Mouse (Mus musculus) spleen, adult 12 weeks (tissue): ENCODE data around the gene Hps4.
"Not testable (repeated sequence)": the region's sequence is repeated elsewhere in the genome, so short reads cannot be mapped to it uniquely, and the experiment has no call there.

ENCODE experiments used
- DNase-seq: peaks from one replicate; pipeline ENCODE4 v3.0.0; 2022; ENCODE audit warnings: low spot score

Hps4 gene

DNA sequence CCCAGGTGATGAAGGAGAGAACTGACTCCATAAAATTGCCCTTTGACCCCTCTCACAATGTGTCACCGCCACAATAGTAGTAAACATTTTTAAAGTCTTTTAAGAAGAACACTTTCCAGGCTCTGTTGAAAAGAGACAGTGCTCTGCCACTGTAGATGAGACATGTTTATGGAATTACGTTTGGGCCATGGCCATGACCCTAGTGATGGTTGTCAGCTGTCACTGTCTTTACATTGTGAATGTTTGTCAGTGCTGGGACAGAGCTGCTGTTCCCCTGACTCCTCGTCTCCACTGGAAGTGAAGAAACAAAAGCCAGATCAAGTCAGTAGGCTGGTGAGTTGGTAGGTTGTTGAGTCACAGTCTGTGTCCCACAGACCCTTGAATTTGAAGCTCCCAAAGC is 59.6 kb downstream of the Hps4 start:
- DNase-seq, result no peak

DNA sequence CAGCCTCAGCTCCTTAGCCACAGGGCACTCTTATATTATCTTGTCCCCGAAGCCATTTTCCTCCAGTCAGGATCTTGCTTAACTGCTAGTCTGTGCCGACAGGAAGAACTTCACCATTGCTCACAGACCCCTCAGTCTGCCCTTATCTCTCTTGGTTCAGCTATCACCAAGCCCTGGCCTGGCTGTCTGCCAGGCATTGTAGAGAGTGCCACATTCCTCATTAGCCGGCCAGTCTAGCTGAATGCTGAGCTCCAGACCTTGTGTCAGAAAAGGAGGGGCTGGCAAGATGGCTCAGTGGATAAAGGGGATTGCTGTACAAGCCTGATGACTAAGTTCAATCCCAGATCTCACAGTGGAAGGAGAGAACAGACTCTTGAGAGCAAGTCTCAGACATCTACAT is 63.1 kb downstream of the Hps4 start:
- no peak for DNase-seq

DNA sequence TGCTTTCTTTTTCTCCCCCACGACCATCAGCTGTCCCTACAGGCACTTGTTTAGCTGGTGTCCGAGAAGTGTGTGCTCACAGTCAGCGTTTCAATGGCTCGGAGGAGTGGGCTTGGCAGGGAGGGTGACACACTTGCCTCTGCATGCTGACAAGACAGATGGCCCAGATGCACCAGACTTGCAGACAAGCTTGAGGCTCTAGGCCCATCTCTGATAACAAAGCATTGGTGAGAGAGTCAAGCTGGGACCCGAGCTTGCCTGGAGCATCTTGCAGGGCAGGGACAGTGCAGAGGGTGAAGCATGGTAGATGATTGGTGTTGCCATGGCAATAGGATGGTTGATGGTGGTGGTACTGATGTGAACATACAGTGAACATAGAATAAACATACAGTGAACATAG is 66.4 kb downstream of the Hps4 start:
- no peak for DNase-seq

DNA sequence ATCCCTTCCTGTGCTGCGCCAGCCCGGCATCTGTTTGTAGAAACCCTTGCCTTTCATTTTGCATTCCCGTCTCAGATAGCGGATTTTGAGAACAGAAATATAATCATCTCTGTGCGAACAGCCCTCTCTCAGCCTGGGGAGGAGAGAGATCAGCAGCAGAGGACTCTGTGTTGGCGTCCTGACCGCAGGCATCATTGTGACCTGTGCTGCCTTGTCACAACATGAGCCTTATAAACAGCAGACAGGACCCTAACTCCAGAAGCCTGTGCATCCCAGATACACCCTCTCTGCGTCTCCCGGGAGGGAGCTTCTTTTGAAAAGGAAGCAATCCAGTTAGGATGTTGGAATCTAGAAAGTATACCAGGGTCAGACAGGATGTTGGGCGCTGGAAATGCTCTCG is 68.2 kb downstream of the Hps4 start:
- DNase-seq, result no peak

DNA sequence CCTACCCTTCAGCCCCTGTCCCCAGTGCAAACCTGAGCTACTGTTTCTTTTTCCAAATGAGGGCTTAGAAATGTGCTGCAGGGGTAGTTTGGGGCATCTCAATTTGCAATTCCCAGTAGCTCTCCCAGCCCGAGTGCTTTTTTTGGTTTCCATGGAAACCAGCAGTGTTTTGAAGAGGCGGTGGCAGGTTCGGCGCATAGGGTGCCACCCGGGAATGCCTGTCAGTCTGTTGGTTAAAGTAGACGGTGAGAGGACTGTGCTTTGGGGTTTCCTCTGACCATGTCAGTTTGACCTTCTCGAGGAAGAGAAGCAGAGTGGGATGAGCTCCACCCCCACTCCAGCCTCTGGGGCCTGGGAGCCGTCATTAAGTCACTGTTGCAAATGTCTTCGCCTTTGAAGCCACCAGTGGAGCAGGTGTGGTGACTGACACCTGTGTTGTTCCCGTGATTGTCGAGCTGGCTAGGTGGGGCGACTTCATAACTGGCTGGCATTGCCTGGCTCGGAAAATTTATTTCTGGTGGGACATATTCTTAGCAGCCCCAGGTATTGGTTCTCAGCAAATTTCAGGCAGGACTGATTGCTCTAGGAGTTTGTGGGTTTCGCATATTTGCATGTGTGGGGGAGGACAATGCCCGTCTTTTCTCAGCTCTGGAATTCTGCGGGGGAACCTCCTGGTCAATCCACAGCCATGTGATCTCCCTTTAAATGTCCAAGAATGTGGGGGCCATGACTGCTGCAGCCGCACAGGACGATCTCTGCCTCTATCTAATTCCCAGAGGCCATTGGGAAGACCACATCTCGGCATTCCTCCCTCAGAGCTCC is 68.8 kb downstream of the Hps4 start:
- no peak for DNase-seq

DNA sequence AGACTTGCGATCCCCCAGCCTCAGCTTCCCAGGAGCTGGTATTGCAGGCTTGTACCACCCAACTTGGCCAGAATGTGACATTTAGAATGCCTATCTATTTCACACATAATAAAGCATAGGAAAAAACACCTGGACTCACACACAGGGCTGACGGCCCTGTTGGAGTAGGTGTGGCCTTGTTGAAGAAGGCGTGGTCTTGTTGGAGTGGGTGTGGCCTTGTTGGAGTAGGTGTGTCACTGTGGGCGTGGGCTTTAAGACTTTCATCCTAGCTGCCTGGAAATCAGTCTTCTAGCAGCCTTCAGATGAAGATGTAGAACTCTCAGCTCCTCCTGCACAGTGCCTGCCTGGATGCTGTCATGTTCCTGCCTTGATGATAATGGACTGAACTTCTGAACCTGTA is 69.9 kb downstream of the Hps4 start:
- not testable (repeated sequence) for DNase-seq

DNA sequence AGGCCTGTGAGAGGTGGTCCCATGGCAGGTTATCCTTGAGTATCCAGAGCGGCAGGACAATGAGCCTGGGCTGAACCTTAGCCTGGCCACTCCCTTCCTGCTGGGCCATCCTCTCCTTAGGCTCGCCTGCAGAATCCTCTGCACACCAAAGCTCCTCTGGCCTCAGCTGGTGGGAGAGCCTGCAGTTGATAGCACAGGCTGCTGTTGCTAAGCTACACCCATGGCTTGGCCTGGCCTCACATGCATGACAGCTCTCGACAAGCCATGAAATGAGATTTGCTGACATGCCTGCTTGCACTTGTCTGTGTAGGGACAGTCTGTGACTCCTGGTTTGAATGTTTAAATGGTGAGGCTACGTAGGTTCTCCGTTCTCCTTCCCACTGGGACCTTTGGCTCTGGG is 73.8 kb downstream of the Hps4 start:
- DNase-seq, result no peak

DNA sequence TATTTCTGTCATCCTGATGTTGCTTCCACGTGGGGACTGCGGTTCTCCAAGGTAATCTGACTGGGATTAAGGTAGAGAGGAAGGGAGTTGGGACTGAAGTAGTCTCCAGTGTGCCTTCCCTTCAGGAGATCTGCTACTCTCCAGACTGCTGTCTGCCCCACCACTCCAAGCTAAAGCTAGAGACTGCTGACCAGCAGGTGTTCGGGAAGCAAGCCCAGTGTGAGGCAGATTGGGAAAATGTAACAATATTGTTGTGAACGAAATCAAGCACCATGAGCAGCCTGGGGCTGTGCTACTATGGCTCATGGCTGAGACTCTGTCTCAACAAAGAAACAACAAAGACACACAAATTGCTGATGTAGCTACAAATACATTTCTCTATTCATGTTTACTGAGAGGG is 75.1 kb downstream of the Hps4 start:
- DNase-seq, result no peak

DNA sequence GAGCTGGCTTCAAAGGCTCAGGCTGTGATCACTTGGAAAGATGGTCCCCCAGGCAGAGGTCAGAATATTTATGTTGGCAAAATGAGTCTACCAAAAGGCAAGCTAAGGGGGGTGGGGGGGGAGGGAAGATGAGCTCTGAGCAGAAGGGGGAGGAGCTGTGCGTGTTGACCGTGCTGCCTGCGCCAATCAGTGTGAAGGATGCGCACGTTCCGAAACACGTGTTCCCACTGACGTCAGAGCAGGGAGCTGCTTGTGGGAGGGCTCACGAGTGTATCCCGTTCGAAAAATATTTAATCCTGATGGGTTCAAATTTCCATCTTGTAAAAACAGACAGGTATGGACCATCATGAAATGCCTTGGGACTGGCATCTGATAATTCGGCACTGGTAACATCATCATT is 76.7 kb downstream of the Hps4 start:
- DNase-seq, result no peak

DNA sequence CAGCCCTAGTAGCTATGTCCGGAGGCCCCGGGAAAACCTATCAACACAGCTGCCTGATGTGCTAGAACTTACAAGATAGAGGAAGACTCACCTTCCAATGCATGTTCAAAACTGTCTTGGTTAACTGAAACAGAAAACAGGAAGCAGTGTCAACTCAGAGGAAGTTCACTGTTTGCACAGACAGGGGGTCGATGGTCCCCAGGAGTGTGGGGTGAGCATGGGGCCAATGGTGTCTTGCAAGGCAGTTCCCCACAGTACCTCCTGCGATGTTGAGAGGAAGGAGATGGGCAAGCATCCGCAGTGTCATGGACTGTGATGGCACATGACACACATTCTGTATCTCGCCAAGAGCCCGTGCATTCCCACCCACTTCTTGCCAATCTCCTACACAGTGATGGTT is 83.8 kb downstream of the Hps4 start:
- no peak for DNase-seq

DNA sequence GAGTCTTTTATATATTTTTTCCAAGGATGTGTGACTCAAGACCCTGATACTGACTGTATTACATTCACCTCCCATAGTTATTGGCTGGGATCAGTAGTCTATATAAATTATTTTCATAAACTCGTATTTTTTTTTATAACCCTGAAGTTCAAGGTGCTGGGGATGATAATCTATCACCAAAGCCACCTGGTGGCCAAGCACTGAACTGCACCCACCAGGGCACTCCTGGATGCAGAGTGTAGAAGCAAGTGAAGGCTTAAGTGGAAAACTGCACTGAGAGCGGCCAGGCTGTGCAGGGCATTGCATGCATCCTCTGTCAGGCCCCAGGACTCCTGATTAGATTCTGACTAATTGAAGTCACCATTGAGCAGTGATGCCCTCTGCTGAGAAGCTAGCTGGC is 84.4 kb downstream of the Hps4 start:
- peak; percentile 25 for DNase-seq
